Mouse (Mus musculus) embryonic fibroblast, embryonic 13.5 days (primary cell): ENCODE measurements around the gene Rin2. TPM values are rescaled to one million over a fixed set of nuclear protein-coding genes. Genes with fewer than 3 reads are reported as not detected.
"Not testable (repeated sequence)": the region's sequence is repeated elsewhere in the genome, so short reads cannot be mapped to it uniquely, and the experiment has no call there.

Experiments
- H3K27ac ChIP-seq: 2 replicates; pipeline ENCODE4 v1.5.1; 2012; ENCODE audit warnings: low read length, control low read depth, inconsistent platforms; ENCODE audit not compliant: insufficient read depth
- H3K4me1 ChIP-seq: 2 replicates; pipeline ENCODE4 v1.6.1; 2011; ENCODE audit warnings: low read length; ENCODE audit not compliant: control insufficient read depth, insufficient read depth
- H3K4me3 ChIP-seq: 2 replicates; pipeline ENCODE4 v1.5.1; 2011; ENCODE audit warnings: mild to moderate bottlenecking, control low read depth, low read length; ENCODE audit not compliant: insufficient read depth
- CTCF ChIP-seq: IDR thresholded peaks from 2 replicates; pipeline ENCODE4 v1.5.1; 2011; ENCODE audit warnings: mild to moderate bottlenecking, control low read depth, low read length, moderate library complexity, borderline replicate concordance; ENCODE audit not compliant: insufficient read depth
- POLR2A ChIP-seq: IDR thresholded peaks from 2 replicates; pipeline ENCODE4 v1.6.1; 2011; ENCODE audit warnings: low read depth, mild to moderate bottlenecking, control low read depth, low read length, moderate library complexity
- polyA plus RNA-seq: library from polyadenylated mRNA; stranded (reverse); fragments of >200 nt; gene quantifications from 2 replicates; pipeline ENCODE4 v1.2.4, GENCODE M21; 2011; ENCODE audit warnings: low read depth; ENCODE audit not compliant: missing spikeins, insufficient read length

The Rin2 gene
- polyA plus RNA-seq, 1 experiment, result 30.5 TPM

DNA sequence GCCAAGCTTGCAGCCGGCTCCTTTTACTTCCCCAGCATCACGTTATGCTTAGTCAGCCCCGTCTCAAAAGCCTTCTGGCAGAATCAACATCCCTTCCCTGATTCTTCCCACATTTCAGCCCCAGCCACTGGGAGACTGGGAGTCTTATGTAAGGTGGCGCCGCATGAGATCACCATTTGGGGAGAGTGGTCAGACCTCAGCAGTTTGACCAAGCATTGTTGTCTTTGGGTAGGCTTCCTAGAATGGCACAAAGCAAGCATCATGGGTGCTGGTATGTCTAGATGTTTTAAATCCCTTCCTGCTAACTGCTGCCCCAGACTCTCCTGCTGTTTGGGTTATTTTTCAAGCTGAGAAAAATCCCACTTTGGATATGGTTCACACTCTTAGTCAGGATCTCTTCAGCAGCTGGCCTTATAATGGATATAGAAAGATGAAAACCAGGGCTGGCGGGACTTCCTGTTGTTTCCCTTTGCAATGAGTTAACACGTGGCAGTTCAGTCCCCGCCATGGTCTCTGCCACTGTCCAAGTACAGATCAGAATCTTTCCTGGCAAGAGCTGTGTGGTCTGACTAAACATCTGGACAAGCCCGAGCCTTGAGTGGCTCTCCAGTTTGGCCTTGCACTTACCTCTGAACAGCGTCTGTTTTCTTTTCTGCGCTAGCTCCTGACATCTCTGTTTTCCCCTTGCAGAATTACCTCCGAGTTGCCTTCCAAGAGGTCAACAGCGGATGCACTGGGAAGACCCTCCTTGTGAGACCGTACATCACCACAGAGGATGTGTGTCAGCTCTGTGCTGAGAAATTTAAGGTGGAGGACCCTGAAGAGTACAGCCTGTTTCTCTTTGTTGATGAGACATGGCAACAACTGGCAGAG, 210.1 kb downstream of the Rin2 start:
- H3K4me1 ChIP-seq, result peaks cover 31% of the 10 kb centered on the region

GRCm38 (mm10) chr2:145887937-145888765, 213.1 kb downstream of the Rin2 start:
- Histone ChIP-seq H3K4me3 (no peak overlapping the region), H3K4me1 (peaks cover 28% of the 10 kb centered on the region), H3K27ac (peak overlapping the region; percentile 96)
- TF ChIP-seq CTCF, result peak; percentile 16; the same call in 1 of the 2 replicates
- TF ChIP-seq POLR2A, result no peak

More for the DNA sequence above, 210.1 kb downstream of the Rin2 start:
- no peak for TF ChIP-seq CTCF
- TF ChIP-seq POLR2A, result no peak
- H3K27ac ChIP-seq, result peak overlapping the region; percentile 85
- H3K4me3 ChIP-seq, result no peak overlapping the region

GRCm38 (mm10) chr2:145888766-145889480, 213.9 kb downstream of the Rin2 start:
- Histone ChIP-seq H3K4me1 (peaks cover 24% of the 10 kb centered on the region), H3K27ac (peak overlapping the region; percentile 96), H3K4me3 (no peak overlapping the region)
- no peak for TF ChIP-seq CTCF
- no peak for TF ChIP-seq POLR2A

DNA sequence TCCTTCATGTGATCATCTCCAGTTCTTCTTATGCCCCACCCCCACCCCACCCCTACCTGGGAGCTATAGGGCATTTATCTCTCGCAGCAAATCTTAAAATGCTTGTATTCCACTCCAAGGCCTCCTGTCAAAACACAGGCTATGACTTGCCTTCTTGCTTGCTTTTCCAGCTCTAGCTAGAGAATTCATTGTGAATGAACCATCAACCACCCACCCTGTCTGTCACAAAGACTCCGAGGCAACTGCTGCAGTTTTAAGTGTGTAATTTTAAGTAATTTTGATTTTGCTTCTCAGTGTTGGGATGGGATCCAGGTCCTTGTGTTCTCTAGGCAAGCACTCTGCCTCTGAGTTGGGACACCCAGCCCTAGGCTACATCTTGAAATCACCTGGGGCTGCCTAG, 215.6 kb downstream of the Rin2 start:
- Histone ChIP-seq H3K27ac (no peak overlapping the region), H3K4me3 (no peak overlapping the region), H3K4me1 (peaks cover 14% of the 10 kb centered on the region)
- TF ChIP-seq POLR2A, result no peak

DNA sequence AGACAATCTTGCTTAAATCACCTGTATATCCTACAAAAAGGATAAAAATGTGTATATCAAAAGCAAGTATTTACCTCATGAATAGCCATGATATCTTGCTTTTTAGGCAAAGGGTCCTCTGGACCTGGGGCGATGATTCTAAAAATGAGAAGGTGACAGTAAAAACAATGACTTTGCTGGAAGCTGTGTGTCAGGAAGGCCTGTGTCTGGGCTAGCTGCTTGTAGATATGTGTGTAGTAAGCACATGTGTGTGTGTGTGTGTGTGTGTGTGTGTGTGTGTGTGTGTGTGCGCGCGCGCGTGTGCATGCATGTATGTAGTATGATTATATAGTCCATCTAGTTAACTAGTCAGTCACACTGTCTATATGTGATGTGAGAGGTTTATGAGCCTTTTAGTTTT, 218.7 kb downstream of the Rin2 start:
- H3K27ac ChIP-seq, result no peak overlapping the region
- TF ChIP-seq POLR2A (no peak), CTCF (no peak)
- H3K4me1 ChIP-seq, result peaks cover 5% of the 10 kb centered on the region
- H3K4me3 ChIP-seq, result no peak overlapping the region

DNA sequence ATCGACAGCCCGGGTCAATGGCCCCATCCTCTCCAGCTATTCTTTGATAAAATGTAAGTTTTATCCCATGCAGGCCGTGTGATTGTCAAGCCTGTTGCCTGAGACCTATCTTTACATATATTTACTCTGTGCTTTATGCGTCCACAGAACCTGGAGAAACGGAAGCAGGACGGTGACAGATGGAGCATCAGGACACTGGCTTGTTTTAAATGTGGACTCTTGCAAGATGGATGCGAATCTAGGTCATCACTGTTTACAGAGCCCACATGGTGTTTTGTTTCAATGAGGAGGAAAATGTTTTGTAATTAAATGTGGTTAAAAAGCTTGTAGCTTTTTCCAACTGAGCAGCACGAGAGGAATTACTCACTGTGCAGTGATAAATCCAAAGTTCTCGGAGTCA, 223.1 kb downstream of the Rin2 start:
- no peak overlapping the region for H3K27ac ChIP-seq
- TF ChIP-seq CTCF, result no peak
- TF ChIP-seq POLR2A, result no peak
- H3K4me1 ChIP-seq, result no peaks in the 10 kb centered on the region
- no peak overlapping the region for H3K4me3 ChIP-seq

- not testable (repeated sequence) for H3K27ac ChIP-seq, H3K4me1 ChIP-seq, H3K4me3 ChIP-seq
Measured at GRCm38 (mm10) chr2:145900318-145900717, 225.3 kb downstream of the Rin2 start.

GRCm38 (mm10) chr2:145901861-145902260, 226.8 kb downstream of the Rin2 start, which contains the start of gene Naa20:
Gene Naa20 (plus strand): TSS chr2:145902099.
- Histone ChIP-seq H3K4me1 (peaks cover 4% of the 10 kb centered on the region), H3K4me3 (peak within 1 kb of the TSS; percentile 31), H3K27ac (no peak within 1 kb of the TSS)
- no peak for TF ChIP-seq POLR2A
- no peak for TF ChIP-seq CTCF

- peak overlapping the region; percentile 59 for H3K27ac ChIP-seq
- H3K4me1 ChIP-seq, result peaks cover 4% of the 10 kb centered on the region
- peak overlapping the region; percentile 87 for H3K4me3 ChIP-seq
- TF ChIP-seq CTCF (no peak), POLR2A (peak; percentile 76)
Measured at GRCm38 (mm10) chr2:145903061-145903901, 228.3 kb downstream of the Rin2 start.
